Mouse (Mus musculus): ENCODE measurements around the gene Tardbp. TPM values are rescaled to one million over a fixed set of nuclear protein-coding genes. Genes with fewer than 3 reads are reported as not detected.

Tardbp gene
- polyA plus RNA-seq, 1 experiment from 2014 or later, result 110 TPM

- Histone ChIP-seq H3K4me1 (ENCODE audit: control insufficient read depth, low read depth, low read length) (peaks cover 9% of the 10 kb centered on the region), H3K9ac (ENCODE audit: low read depth, low read length) (no peak overlapping the region)
- ATAC-seq (ENCODE audit: low read depth), result no peak
These were observed 40.2 kb downstream of the Tardbp start for GRCm38 (mm10) chr4:148586648-148587047.

GRCm38 (mm10) chr4:148583257-148583656, 43.6 kb downstream of the Tardbp start:
- Histone ChIP-seq H3K9ac (ENCODE audit: low read depth, low read length) (no peak overlapping the region), H3K27me3 (ENCODE audit: control insufficient read depth, insufficient read depth, low read depth, low read length) (no peaks in the 10 kb centered on the region), H3K4me1 (ENCODE audit: control insufficient read depth, low read depth, low read length) (peaks cover 4% of the 10 kb centered on the region), H3K9me3 (replicated peaks; ENCODE audit: control insufficient read depth, low read length) (no peaks in the 10 kb centered on the region), H3K36me3 (ENCODE audit: control insufficient read depth, insufficient read depth) (peaks cover 20% of the 10 kb centered on the region), H3K27ac (ENCODE audit: low read length) (no peak overlapping the region), H3K4me3 (ENCODE audit: low read depth, low read length) (no peak overlapping the region), H3K4me2 (ENCODE audit: low read depth, low read length) (no peak overlapping the region)
- ATAC-seq (ENCODE audit: low read depth), result no peak; the same call in 1 of the 2 replicates
- WGBS (ENCODE audit: insufficient replicate concordance), result 5% methylated on average over 4 of the region's 4 CpGs

More at GRCm38 (mm10) chr4:148586648-148587047, 40.2 kb downstream of the Tardbp start:
- Histone ChIP-seq H3K27ac (ENCODE audit: low read length) (no peak overlapping the region), H3K9me3 (replicated peaks; ENCODE audit: control insufficient read depth, low read length) (no peaks in the 10 kb centered on the region), H3K4me2 (ENCODE audit: low read depth, low read length) (no peak overlapping the region), H3K27me3 (ENCODE audit: control insufficient read depth, insufficient read depth, low read depth, low read length) (no peaks in the 10 kb centered on the region), H3K36me3 (ENCODE audit: control insufficient read depth, insufficient read depth) (peaks cover 1% of the 10 kb centered on the region; the same call in 1 of the 2 replicates), H3K4me3 (ENCODE audit: low read depth, low read length) (no peak overlapping the region)
- 27% methylated on average over 9 of the region's 9 CpGs for WGBS (ENCODE audit: insufficient replicate concordance)

GRCm38 (mm10) chr4:148581422-148581821, 45.4 kb downstream of the Tardbp start:
- peaks cover 4% of the 10 kb centered on the region for H3K4me1 ChIP-seq (ENCODE audit: control insufficient read depth, low read depth, low read length)
- peaks cover 32% of the 10 kb centered on the region for H3K36me3 ChIP-seq (ENCODE audit: control insufficient read depth, insufficient read depth)
- no peaks in the 10 kb centered on the region for H3K27me3 ChIP-seq (ENCODE audit: control insufficient read depth, insufficient read depth, low read depth, low read length)
- no peak overlapping the region for H3K4me3 ChIP-seq (ENCODE audit: low read depth, low read length)
- H3K4me2 ChIP-seq (ENCODE audit: low read depth, low read length), result no peak overlapping the region
- no peak overlapping the region for H3K27ac ChIP-seq (ENCODE audit: low read length)
- 77% methylated on average over 5 of the region's 5 CpGs for WGBS (ENCODE audit: insufficient replicate concordance)
- H3K9ac ChIP-seq (ENCODE audit: low read depth, low read length), result no peak overlapping the region
- ATAC-seq (ENCODE audit: low read depth), result no peak
- H3K9me3 ChIP-seq (replicated peaks; ENCODE audit: control insufficient read depth, low read length), result no peaks in the 10 kb centered on the region

GRCm38 (mm10) chr4:148580765-148581164, 46.1 kb downstream of the Tardbp start:
- Histone ChIP-seq H3K27me3 (ENCODE audit: control insufficient read depth, insufficient read depth, low read depth, low read length) (no peaks in the 10 kb centered on the region), H3K9ac (ENCODE audit: low read depth, low read length) (no peak overlapping the region), H3K9me3 (replicated peaks; ENCODE audit: control insufficient read depth, low read length) (no peaks in the 10 kb centered on the region), H3K36me3 (ENCODE audit: control insufficient read depth, insufficient read depth) (peaks cover 37% of the 10 kb centered on the region), H3K27ac (ENCODE audit: low read length) (no peak overlapping the region), H3K4me1 (ENCODE audit: control insufficient read depth, low read depth, low read length) (peaks cover 4% of the 10 kb centered on the region), H3K4me2 (ENCODE audit: low read depth, low read length) (no peak overlapping the region), H3K4me3 (ENCODE audit: low read depth, low read length) (no peak overlapping the region)
- ATAC-seq (ENCODE audit: low read depth), result no peak
- whole genome bisulfite sequencing (ENCODE audit: insufficient replicate concordance), result 81% methylated on average over 9 of the region's 9 CpGs

- H3K4me2 ChIP-seq (ENCODE audit: low read depth, low read length), result no peak overlapping the region
- peaks cover 71% of the 10 kb centered on the region for H3K36me3 ChIP-seq (ENCODE audit: control insufficient read depth, insufficient read depth)
- WGBS (ENCODE audit: insufficient replicate concordance), result 66% methylated on average over 7 of the region's 7 CpGs
- no peaks in the 10 kb centered on the region for H3K9me3 ChIP-seq (replicated peaks; ENCODE audit: control insufficient read depth, low read length)
- ATAC-seq (ENCODE audit: low read depth), result no peak
- no peak overlapping the region for H3K9ac ChIP-seq (ENCODE audit: low read depth, low read length)
- H3K4me3 ChIP-seq (ENCODE audit: low read depth, low read length), result no peak overlapping the region
- H3K27ac ChIP-seq (ENCODE audit: low read length), result no peak overlapping the region
- no peaks in the 10 kb centered on the region for H3K4me1 ChIP-seq (ENCODE audit: control insufficient read depth, low read depth, low read length)
- no peaks in the 10 kb centered on the region for H3K27me3 ChIP-seq (ENCODE audit: control insufficient read depth, insufficient read depth, low read depth, low read length)
These were observed 53.6 kb downstream of the Tardbp start for GRCm38 (mm10) chr4:148573222-148573621.

GRCm38 (mm10) chr4:148570693-148571295, 56.0 kb downstream of the Tardbp start:
- whole genome bisulfite sequencing (ENCODE audit: insufficient replicate concordance), result 85% methylated on average over 9 of the region's 9 CpGs
- Histone ChIP-seq H3K4me2 (ENCODE audit: low read depth, low read length) (no peak overlapping the region), H3K36me3 (ENCODE audit: control insufficient read depth, insufficient read depth) (peaks cover 77% of the 10 kb centered on the region), H3K4me3 (ENCODE audit: low read depth, low read length) (no peak overlapping the region), H3K9ac (ENCODE audit: low read depth, low read length) (no peak overlapping the region), H3K9me3 (replicated peaks; ENCODE audit: control insufficient read depth, low read length) (no peaks in the 10 kb centered on the region), H3K4me1 (ENCODE audit: control insufficient read depth, low read depth, low read length) (no peaks in the 10 kb centered on the region), H3K27ac (ENCODE audit: low read length) (no peak overlapping the region), H3K27me3 (ENCODE audit: control insufficient read depth, insufficient read depth, low read depth, low read length) (no peaks in the 10 kb centered on the region)
- ATAC-seq (ENCODE audit: low read depth), result no peak

- Histone ChIP-seq H3K9ac (ENCODE audit: low read depth, low read length) (no peak overlapping the region), H3K9me3 (replicated peaks; ENCODE audit: control insufficient read depth, low read length) (no peaks in the 10 kb centered on the region), H3K27me3 (ENCODE audit: control insufficient read depth, insufficient read depth, low read depth, low read length) (no peaks in the 10 kb centered on the region), H3K4me1 (ENCODE audit: control insufficient read depth, low read depth, low read length) (no peaks in the 10 kb centered on the region), H3K4me3 (ENCODE audit: low read depth, low read length) (no peak overlapping the region), H3K27ac (ENCODE audit: low read length) (no peak overlapping the region), H3K36me3 (ENCODE audit: control insufficient read depth, insufficient read depth) (peaks cover 76% of the 10 kb centered on the region), H3K4me2 (ENCODE audit: low read depth, low read length) (no peak overlapping the region)
- no peak for ATAC-seq (ENCODE audit: low read depth)
- 74% methylated on average over 10 of the region's 10 CpGs for WGBS (ENCODE audit: insufficient replicate concordance)
These were observed 56.7 kb downstream of the Tardbp start for GRCm38 (mm10) chr4:148570138-148570537.

- Histone ChIP-seq H3K4me1 (ENCODE audit: control insufficient read depth, low read depth, low read length) (peaks cover 7% of the 10 kb centered on the region), H3K4me2 (ENCODE audit: low read depth, low read length) (no peak overlapping the region), H3K36me3 (ENCODE audit: control insufficient read depth, insufficient read depth) (peaks cover 77% of the 10 kb centered on the region), H3K27me3 (ENCODE audit: control insufficient read depth, insufficient read depth, low read depth, low read length) (no peaks in the 10 kb centered on the region), H3K27ac (ENCODE audit: low read length) (no peak overlapping the region), H3K9me3 (replicated peaks; ENCODE audit: control insufficient read depth, low read length) (no peaks in the 10 kb centered on the region), H3K9ac (ENCODE audit: low read depth, low read length) (no peak overlapping the region), H3K4me3 (ENCODE audit: low read depth, low read length) (no peak overlapping the region)
- ATAC-seq (ENCODE audit: low read depth), result no peak
- WGBS (ENCODE audit: insufficient replicate concordance), result 87% methylated on average over 12 of the region's 12 CpGs
These were observed 63.2 kb downstream of the Tardbp start for GRCm38 (mm10) chr4:148563595-148563994.

GRCm38 (mm10) chr4:148562676-148563075, 64.1 kb downstream of the Tardbp start:
- no peak overlapping the region for H3K9ac ChIP-seq (ENCODE audit: low read depth, low read length)
- H3K4me3 ChIP-seq (ENCODE audit: low read depth, low read length), result no peak overlapping the region
- H3K36me3 ChIP-seq (ENCODE audit: control insufficient read depth, insufficient read depth), result peaks cover 68% of the 10 kb centered on the region
- no peak overlapping the region for H3K4me2 ChIP-seq (ENCODE audit: low read depth, low read length)
- ATAC-seq (ENCODE audit: low read depth), result no peak
- WGBS (ENCODE audit: insufficient replicate concordance), result 88% methylated on average over 17 of the region's 17 CpGs
- no peak overlapping the region for H3K27ac ChIP-seq (ENCODE audit: low read length)
- H3K9me3 ChIP-seq (replicated peaks; ENCODE audit: control insufficient read depth, low read length), result no peaks in the 10 kb centered on the region
- peaks cover 11% of the 10 kb centered on the region for H3K4me1 ChIP-seq (ENCODE audit: control insufficient read depth, low read depth, low read length)
- H3K27me3 ChIP-seq (ENCODE audit: control insufficient read depth, insufficient read depth, low read depth, low read length), result no peaks in the 10 kb centered on the region
